Mouse (Mus musculus) testis, postnatal 14 days (tissue): Measurements from ENCODE around the gene Ppp1ca.

Source experiments
- DNase-seq: peaks from one replicate; pipeline ENCODE4 v3.0.0; 2021; ENCODE audit warnings: low spot score

Gene Ppp1ca

GRCm38 (mm10) chr19:4213524-4213974, 21.7 kb downstream of the Ppp1ca start:
- DNase-seq, result no peak

- peak; percentile 57 for DNase-seq
Observed at GRCm38 (mm10) chr19:4214071-4214770, 22.4 kb downstream of the Ppp1ca start, which contains the start of the genes Clcf1 and AC109138.7. TSS of gene Clcf1 (plus strand) at chr19:4214238. TSS of gene AC109138.7 (plus strand) at chr19:4214357.

DNA sequence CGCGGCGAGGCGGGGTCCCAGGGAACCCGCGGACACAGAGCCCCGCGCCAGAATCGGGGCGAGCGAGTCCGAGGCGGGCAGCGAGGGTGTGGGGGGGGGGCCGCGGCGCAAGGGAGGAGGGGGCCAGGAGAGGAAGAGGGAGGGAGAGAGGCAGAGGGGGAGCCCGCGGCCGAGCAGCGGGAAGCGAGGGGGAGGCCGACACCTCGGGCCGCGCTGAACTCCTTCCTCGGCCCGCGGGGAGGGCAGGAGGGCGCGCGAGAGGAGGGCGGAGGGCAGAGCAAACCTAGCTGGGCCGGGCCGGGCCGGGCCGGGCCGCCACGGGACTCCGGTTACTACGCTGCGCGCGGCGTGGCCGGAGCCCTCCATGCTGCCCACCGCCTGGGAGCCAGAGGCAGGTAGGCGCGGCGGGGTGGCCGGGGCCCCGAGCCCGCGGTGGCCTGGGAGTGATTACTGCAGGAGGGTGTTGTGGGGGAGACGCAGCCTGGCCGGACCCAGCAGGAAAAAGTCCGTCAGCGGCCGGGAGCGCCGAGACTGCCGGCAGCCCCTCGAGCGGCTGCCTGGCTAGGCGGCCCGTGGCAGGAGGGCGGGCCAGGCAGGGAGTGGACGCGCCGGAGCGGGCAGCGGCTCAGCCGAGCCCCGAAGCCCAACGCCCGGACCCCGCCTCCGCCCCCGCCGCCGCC, 23.0 kb downstream of the Ppp1ca start:
- no peak for DNase-seq

- no peak for DNase-seq
Observed at GRCm38 (mm10) chr19:4215451-4215840, 23.6 kb downstream of the Ppp1ca start.

- DNase-seq, result no peak
Observed at GRCm38 (mm10) chr19:4216041-4216685, 24.3 kb downstream of the Ppp1ca start.

DNA sequence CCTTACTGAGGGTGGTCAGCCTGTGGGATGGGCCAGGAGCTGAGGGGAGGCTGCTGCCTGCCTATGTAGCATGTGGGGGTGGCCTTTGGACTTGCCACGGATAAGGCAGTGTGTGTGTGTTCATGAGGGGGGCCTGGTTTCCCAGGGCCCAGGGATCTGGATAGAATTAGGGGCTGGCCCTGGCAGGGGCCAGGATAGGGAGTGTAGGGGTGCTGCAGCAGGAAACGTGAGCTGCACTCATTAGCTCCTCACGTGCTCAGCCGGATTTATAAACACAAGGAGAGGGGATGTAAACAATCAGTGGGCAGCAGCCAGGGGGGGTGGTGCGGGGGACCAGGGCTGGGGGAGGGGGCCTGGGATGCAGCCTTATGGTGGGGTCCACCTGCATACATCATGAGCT, 25.3 kb downstream of the Ppp1ca start:
- no peak for DNase-seq

DNA sequence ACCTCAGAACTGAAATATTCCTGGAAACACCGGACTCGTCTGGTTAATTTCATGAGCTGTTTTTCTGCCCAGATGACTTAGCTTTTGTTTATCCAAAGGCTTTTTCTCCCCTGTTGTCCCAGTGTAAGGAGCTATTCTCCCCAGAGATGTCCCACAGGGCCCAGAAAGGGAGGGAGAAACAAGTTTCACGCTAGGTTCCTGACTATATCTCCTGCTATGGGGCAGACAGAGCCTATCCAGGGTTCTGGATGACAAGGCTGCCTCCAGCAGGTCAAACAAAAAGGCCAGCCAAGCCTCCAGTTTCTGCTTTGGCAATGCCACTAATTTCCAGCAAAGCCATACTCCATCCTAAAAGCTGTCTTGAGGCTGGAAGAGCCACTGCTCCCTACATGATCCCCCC, 26.0 kb downstream of the Ppp1ca start:
- DNase-seq, result no peak

- no peak for DNase-seq
Observed at GRCm38 (mm10) chr19:4218293-4218692, 26.4 kb downstream of the Ppp1ca start.

- DNase-seq, result no peak
Observed at GRCm38 (mm10) chr19:4218784-4219183, 26.9 kb downstream of the Ppp1ca start.

DNA sequence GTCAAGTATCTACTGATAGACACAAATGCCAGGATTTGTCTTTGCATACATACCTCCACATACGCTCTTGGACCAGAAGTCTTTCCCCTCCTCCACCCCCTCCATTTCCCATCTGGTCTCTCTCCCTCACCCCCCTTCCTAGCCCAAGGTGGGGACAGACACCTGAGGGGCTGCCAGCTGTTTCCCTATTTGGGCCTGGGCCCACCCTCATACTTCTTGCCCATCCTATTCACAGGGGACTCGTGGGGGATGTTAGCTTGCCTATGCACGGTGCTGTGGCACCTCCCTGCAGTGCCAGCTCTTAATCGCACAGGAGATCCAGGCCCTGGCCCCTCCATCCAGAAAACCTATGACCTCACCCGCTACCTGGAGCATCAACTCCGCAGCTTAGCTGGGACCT, 28.1 kb downstream of the Ppp1ca start:
- DNase-seq, result no peak

DNA sequence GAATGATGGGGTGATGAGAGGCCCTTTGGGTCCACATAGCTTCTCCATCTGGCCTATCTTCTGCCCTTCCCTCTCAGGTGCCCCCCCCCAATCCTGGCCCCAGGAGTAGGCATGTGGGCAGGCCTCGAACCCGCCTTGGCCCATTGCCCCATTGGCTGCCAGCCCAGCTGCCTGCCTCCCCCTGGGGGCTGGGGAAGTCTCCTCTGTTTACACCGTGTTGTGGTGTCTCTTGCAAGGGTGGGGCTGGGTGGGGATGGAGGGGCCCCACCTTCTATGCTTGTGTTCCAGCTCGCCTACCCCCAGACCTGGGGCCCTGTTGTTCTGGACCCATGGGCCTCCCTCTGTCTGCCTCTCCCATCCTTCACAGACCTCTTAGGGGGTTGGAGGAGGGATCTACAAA, 28.6 kb downstream of the Ppp1ca start:
- no peak for DNase-seq

GRCm38 (mm10) chr19:4220957-4221743, 29.3 kb downstream of the Ppp1ca start:
- DNase-seq, result no peak

- no peak for DNase-seq
Observed at GRCm38 (mm10) chr19:4222165-4222564, 30.3 kb downstream of the Ppp1ca start.

GRCm38 (mm10) chr19:4226779-4227178, 34.9 kb downstream of the Ppp1ca start:
- no peak for DNase-seq

DNA sequence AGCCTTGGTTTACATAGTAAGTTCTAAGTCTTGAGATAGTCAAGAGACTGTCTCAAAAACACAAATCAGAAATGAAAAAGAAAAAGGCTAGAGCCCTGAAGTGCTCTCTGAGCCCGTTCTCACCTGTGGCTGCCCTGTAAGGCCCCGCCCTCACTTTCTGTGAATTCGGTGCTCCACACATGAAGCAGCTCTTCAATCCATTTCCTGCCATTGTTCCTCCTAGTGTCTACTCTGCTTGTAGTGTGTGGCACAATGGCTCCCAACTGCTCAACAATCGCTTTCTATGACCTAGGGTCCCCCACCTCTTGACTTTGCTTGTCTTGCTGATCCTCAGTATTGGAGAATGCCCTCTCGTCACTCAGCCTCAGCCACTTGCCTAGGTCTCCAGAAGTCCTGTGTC, 35.6 kb downstream of the Ppp1ca start:
- no peak for DNase-seq

DNA sequence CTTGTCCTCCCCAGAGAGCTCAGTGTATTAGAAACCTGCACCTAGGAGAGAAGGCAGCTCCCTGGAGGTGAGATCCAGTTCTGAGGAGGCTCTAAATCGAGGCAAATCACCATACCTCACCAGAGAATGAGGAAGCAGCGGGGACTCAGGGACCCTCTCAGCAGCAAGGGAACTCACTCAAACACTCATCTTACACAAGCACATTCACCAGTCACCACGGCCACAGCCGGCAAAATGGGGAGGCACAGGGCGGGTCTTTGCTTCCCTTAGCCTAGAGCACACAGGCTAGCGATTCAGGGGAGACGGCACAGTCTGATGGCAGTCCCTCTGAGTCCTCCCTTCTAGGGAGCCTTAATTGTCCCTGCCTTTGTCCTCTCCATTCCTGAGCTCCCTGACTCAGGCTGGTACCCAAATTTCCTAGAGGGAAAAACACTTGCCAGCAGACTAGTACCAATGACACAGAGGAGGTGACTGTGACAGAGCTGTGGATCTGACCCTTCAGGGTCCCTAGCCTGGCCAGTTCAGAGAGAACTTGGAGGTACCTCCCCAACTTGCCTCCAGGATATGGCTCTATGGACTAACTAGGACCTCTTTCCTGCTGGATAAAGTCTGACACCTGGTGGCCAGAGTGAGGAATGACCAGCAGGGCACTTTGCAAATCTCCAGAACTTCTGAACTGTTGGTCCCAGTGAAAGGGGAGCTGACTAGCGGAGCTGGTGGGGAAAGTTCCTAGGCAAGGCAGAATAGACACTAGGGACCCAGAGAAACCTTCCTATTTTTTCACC, 36.2 kb downstream of the Ppp1ca start:
- DNase-seq, result peak; percentile 47

DNA sequence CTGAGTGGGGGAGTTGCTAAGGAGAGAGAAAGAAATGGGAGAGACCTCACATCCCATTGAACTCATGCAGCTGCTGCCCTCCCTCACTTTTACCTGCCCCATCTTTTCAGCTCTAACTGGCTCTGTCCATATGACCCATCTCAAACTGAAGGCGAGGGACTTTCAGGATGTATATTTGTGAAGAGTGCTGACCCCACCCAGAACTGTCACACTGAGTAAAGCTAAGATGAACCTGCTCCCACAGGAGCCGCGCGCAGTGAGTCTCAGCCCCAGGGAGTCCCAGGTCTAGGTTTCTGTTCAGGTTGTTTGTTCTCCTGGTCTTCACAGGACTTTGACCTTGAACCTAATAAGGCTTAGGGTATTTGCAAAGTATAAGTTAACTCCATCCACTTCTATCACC, 37.0 kb downstream of the Ppp1ca start:
- DNase-seq, result no peak

GRCm38 (mm10) chr19:4229451-4230076, 37.7 kb downstream of the Ppp1ca start:
- no peak for DNase-seq

GRCm38 (mm10) chr19:4230415-4230814, 38.5 kb downstream of the Ppp1ca start:
- no peak for DNase-seq

DNA sequence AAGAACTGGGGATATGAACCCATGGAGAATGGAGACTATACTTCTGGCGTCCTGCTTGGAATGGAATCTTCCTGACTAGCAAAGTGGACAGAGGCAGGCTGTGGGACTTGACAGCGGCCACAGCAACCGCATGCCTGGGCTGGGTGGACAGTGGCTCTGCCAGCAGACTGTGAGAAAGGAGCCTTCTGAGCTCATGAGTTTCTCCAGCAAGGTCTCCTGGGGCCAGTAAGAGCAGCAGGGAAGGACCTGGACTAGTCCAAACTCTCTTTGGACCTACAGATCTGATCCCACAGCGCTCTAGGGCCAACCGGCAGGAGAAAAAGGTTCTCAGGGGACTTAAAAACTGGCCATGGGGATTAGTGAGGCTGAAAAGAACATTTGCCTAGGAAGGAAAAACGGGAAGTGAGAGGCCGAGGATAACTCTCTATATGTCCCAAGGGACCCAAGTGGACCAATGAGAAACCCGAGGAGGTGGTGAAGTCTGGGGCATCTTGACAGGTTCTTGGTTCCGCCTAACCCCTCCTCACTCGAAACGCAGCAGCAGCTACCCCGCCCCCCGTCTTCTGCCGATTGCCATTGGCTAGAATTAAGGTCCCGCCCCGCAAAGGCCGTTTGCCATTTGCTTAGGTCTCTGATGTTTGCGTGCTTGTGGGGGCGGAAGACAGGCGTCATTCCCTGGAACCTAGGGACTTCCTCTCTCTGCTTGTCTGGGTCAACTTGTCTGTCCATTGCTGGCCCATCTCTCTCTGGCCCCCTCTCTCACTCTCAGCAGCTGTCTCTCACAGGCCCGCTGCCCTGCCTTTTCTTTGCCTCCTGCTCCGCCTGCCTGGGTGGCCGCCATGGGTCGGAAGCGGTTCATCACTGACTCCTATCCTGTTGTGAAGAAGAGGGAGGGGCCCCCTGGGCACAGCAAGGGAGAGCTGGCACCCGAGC, 39.7 kb downstream of the Ppp1ca start, which contains the start of gene Pold4:
Pold4 (plus strand) TSS at position 647 of the 933 bp plus-strand sequence.
- peak; percentile 88 for DNase-seq
